Mouse (Mus musculus) olfactory bulb, adult 2 months (tissue): ENCODE results near the gene Dapp1.

ENCODE experiments used
- CTCF ChIP-seq: fragments of 200-500 bp; IDR thresholded peaks from 2 replicates; pipeline ENCODE4 v1.5.1; 2012; ENCODE audit warnings: low read depth, mild to moderate bottlenecking, low read length, moderate library complexity; ENCODE audit not compliant: insufficient read depth
- POLR2A ChIP-seq: fragments of 200-500 bp; IDR thresholded peaks from 2 replicates; pipeline ENCODE4 v1.6.1; 2012; ENCODE audit warnings: mild to moderate bottlenecking, low read depth, low read length, moderate library complexity; ENCODE audit not compliant: insufficient read depth

GRCm38 (mm10) chr3:138000724-138001069 lies 19.4 kb upstream of the Dapp1 start:
- TF ChIP-seq POLR2A, result no peak
- no peak for TF ChIP-seq CTCF
